Mouse (Mus musculus) olfactory bulb, adult 2 months (tissue): ENCODE results near the gene Ppp2r5d.

Experiments used
- CTCF ChIP-seq: fragments of 200-500 bp; IDR thresholded peaks from 2 replicates; pipeline ENCODE4 v1.5.1; 2012; ENCODE audit warnings: low read depth, mild to moderate bottlenecking, low read length, moderate library complexity; ENCODE audit not compliant: insufficient read depth
- POLR2A ChIP-seq: fragments of 200-500 bp; IDR thresholded peaks from 2 replicates; pipeline ENCODE4 v1.6.1; 2012; ENCODE audit warnings: mild to moderate bottlenecking, low read depth, low read length, moderate library complexity; ENCODE audit not compliant: insufficient read depth

DNA sequence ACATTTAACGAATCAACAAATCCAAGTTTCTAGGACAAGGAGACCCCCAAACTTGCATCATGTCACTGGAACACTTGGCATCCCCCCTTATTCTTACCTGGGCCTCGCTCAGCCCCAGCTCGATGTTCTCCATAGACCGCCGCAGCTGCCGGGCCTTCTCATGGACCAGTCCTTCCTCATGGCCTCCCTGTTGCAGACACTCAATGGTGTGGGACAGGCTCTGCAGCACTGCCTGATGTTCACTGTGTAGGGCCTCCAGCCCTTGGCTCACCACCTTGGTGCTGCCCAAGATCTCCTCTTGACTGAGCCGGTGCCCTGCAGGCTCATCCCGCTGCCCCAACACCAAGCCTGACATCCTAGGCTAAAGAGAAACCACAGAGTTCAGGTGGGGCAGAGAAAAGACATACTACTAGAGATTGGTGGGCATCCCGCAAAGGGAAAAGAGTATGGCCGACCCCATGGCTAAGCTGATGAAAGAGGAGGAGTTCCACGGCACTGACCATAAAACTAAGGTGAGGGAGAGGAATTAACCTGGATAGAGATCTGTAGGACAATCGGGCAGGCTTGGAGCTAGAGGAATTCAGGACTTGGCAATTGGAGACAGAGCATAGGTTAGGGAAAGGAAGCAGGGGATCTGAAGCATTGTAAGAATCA, 60.6 kb downstream of the Ppp2r5d start:
- TF ChIP-seq POLR2A = no peak
- no peak for TF ChIP-seq CTCF
